Mouse (Mus musculus) midbrain, postnatal 0 days (tissue): ENCODE measurements around the gene Elmo2. TPM values are rescaled to one million over a fixed set of nuclear protein-coding genes. Genes with fewer than 3 reads are reported as not detected.

Source experiments
- ATAC-seq: fragments of 200-750 bp; cut with Nextera tagmentation; 2 replicates; pipeline ENCODE4 v1.8.0; 2017; ENCODE audit warnings: moderate number of reproducible peaks, mild to moderate bottlenecking, moderate TSS enrichment, moderate library complexity; ENCODE audit not compliant: low FRiP score
- DNase-seq: peaks from one replicate; pipeline ENCODE4 v3.0.0-alpha.2; 2015; ENCODE audit warnings: low spot score
- H3K27ac ChIP-seq: fragments of 300-500 bp; sonication (generic); 2 replicates; pipeline ENCODE4 v1.5.1; 2014; ENCODE audit warnings: low read depth, mild to moderate bottlenecking, low read length, mixed read lengths
- H3K27me3 ChIP-seq: fragments of 300-500 bp; sonication (generic); 2 replicates; pipeline ENCODE4 v1.6.1; 2014; ENCODE audit warnings: low read length, control low read depth, mixed read lengths; ENCODE audit not compliant: insufficient read depth
- H3K36me3 ChIP-seq: fragments of 300-500 bp; sonication (generic); 2 replicates; pipeline ENCODE4 v1.6.1; 2014; ENCODE audit warnings: low read length, control low read depth, mixed read lengths; ENCODE audit not compliant: insufficient read depth
- H3K4me1 ChIP-seq: fragments of 300-500 bp; sonication (generic); 2 replicates; pipeline ENCODE4 v1.6.1; 2014; ENCODE audit warnings: mild to moderate bottlenecking, control low read depth, antibody characterized with exemption, low read length, mixed read lengths; ENCODE audit not compliant: insufficient read depth
- H3K4me2 ChIP-seq: fragments of 300-500 bp; sonication (generic); 2 replicates; pipeline ENCODE4 v1.6.1; 2014; ENCODE audit warnings: low read depth, mild to moderate bottlenecking, low read length, mixed read lengths; ENCODE audit not compliant: poor library complexity, severe bottlenecking
- H3K4me3 ChIP-seq: fragments of 300-500 bp; sonication (generic); 2 replicates; pipeline ENCODE4 v1.5.1; 2014; ENCODE audit warnings: low read depth, mild to moderate bottlenecking, low read length, moderate library complexity
- H3K9ac ChIP-seq: fragments of 300-500 bp; sonication (generic); replicated peaks from 2 replicates; pipeline ENCODE4 v1.6.1; 2014; ENCODE audit warnings: mild to moderate bottlenecking, low read length, moderate library complexity, mixed read lengths; ENCODE audit not compliant: poor library complexity, severe bottlenecking
- H3K9me3 ChIP-seq: fragments of 300-500 bp; sonication (generic); 2 replicates; pipeline ENCODE4 v1.6.1; 2016; ENCODE audit warnings: low read length, control low read depth
- CTCF ChIP-seq: IDR thresholded peaks from 2 replicates; pipeline ENCODE4 v1.5.1; 2016; ENCODE audit warnings: antibody characterized with exemption, mild to moderate bottlenecking
- WGBS: fragments of 180-500 bp; shearing (Covaris S2); extraction: QIAGEN DNeasy Blood & Tissue Kit; methylation state at CpG from one replicate; pipeline ENCODE4 v1.1.7; 2014; 5-methylcytosine and 5-hydroxymethylcytosine counted together
- polyA plus RNA-seq: library from polyadenylated mRNA; unstranded; fragments of >200 nt; fragmentation: Nextera tagmentation; extraction: Ambion mirVana; gene quantifications from 2 replicates; pipeline ENCODE4 v1.2.1, GENCODE M21; 2015
- total RNA-seq: library from RNA; depleted of rRNA; stranded (reverse); fragments of >200 nt; gene quantifications from 2 replicates; pipeline ENCODE4 v1.2.3, GENCODE M21; 2014

Gene Elmo2
- total and polyA plus RNA-seq, 2 experiments from 2014 or later = 77.2 to 99.4 TPM

- ATAC-seq (no peak), DNase-seq (no peak)
- Histone ChIP-seq H3K9me3 (no peaks in the 10 kb centered on the region), H3K27ac (no peak overlapping the region), H3K27me3 (no peaks in the 10 kb centered on the region), H3K4me1 (peaks cover 9% of the 10 kb centered on the region; the same call in 1 of the 2 replicates), H3K36me3 (no peaks in the 10 kb centered on the region), H3K9ac (no peak overlapping the region), H3K4me3 (no peak overlapping the region), H3K4me2 (no peak overlapping the region)
- WGBS = 50% methylated on average over 1 of the region's 1 CpGs
- TF ChIP-seq CTCF = no peak
These were observed 75.4 kb downstream of the Elmo2 start for GRCm38 (mm10) chr2:165250903-165251302.

GRCm38 (mm10) chr2:165248967-165249366 is 77.3 kb downstream of the Elmo2 start:
- no peaks in the 10 kb centered on the region for H3K9me3 ChIP-seq
- no peaks in the 10 kb centered on the region for H3K27me3 ChIP-seq
- H3K4me1 ChIP-seq = peaks cover 3% of the 10 kb centered on the region; the same call in 1 of the 2 replicates
- H3K36me3 ChIP-seq = no peaks in the 10 kb centered on the region
- DNase-seq = peak; percentile 80
- H3K4me2 ChIP-seq = no peak overlapping the region
- TF ChIP-seq CTCF = no peak
- H3K4me3 ChIP-seq = no peak overlapping the region
- no peak overlapping the region for H3K9ac ChIP-seq
- H3K27ac ChIP-seq = no peak overlapping the region
- peak; percentile 38; the same call in 1 of the 2 replicates for ATAC-seq
- WGBS = 28% methylated on average over 3 of the region's 3 CpGs

GRCm38 (mm10) chr2:165246349-165246748 is 79.9 kb downstream of the Elmo2 start:
- 18% methylated on average over 11 of the region's 11 CpGs for WGBS
- ATAC-seq = no peak
- no peak for DNase-seq
- Histone ChIP-seq H3K9ac (no peak overlapping the region), H3K9me3 (no peaks in the 10 kb centered on the region), H3K4me1 (peaks cover 18% of the 10 kb centered on the region), H3K27ac (no peak overlapping the region), H3K4me2 (no peak overlapping the region), H3K4me3 (no peak overlapping the region), H3K36me3 (no peaks in the 10 kb centered on the region), H3K27me3 (no peaks in the 10 kb centered on the region; the same call in 1 of the 2 replicates)
- no peak for TF ChIP-seq CTCF

GRCm38 (mm10) chr2:165243122-165243720 is 83.1 kb downstream of the Elmo2 start:
- Histone ChIP-seq H3K27ac (0 out of 2 replicates have a peak overlapping the region, but pooled peaks have one; percentile 21), H3K9ac (no peak overlapping the region), H3K4me3 (no peak overlapping the region), H3K4me2 (no peak overlapping the region), H3K9me3 (no peaks in the 10 kb centered on the region), H3K4me1 (peaks cover 22% of the 10 kb centered on the region), H3K27me3 (peaks cover 3% of the 10 kb centered on the region), H3K36me3 (no peaks in the 10 kb centered on the region)
- ATAC-seq = peak; percentile 35; the same call in 1 of the 2 replicates
- 7% methylated on average over 11 of the region's 11 CpGs for WGBS
- no peak for TF ChIP-seq CTCF
- DNase-seq = peak; percentile 48

- WGBS = 7% methylated on average over 13 of the region's 13 CpGs
- no peaks in the 10 kb centered on the region for H3K36me3 ChIP-seq
- no peak overlapping the region for H3K4me3 ChIP-seq
- H3K27me3 ChIP-seq = peaks cover 3% of the 10 kb centered on the region
- H3K9ac ChIP-seq = peak overlapping the region; percentile 44; the same call in 1 of the 2 replicates
- H3K4me2 ChIP-seq = no peak overlapping the region
- 0 out of 2 replicates have a peak overlapping the region, but pooled peaks have one; percentile 21 for H3K27ac ChIP-seq
- peaks cover 22% of the 10 kb centered on the region for H3K4me1 ChIP-seq
- DNase-seq (no peak), ATAC-seq (no peak)
- H3K9me3 ChIP-seq = no peaks in the 10 kb centered on the region
- TF ChIP-seq CTCF = no peak
These were observed 83.7 kb downstream of the Elmo2 start for GRCm38 (mm10) chr2:165242575-165242974.

- Histone ChIP-seq H3K4me2 (no peak overlapping the region), H3K36me3 (no peaks in the 10 kb centered on the region), H3K9me3 (no peaks in the 10 kb centered on the region), H3K4me1 (peaks cover 19% of the 10 kb centered on the region), H3K4me3 (no peak overlapping the region), H3K27me3 (peaks cover 3% of the 10 kb centered on the region), H3K27ac (no peak overlapping the region), H3K9ac (no peak overlapping the region)
- DNase-seq = no peak
- no peak for TF ChIP-seq CTCF
- ATAC-seq = no peak
- WGBS = 65% methylated on average over 7 of the region's 7 CpGs
These were observed 84.5 kb downstream of the Elmo2 start for GRCm38 (mm10) chr2:165241786-165242185.
